Mouse (Mus musculus) midbrain, embryonic 12.5 days (tissue): ENCODE measurements around the gene Litaf. TPM values are rescaled to one million over a fixed set of nuclear protein-coding genes. Genes with fewer than 3 reads are reported as not detected.

Source experiments
- ATAC-seq: fragments of 200-750 bp; cut with Nextera tagmentation; 2 replicates; pipeline ENCODE4 v1.8.0; 2017; ENCODE audit warnings: low read depth, moderate TSS enrichment, moderate library complexity; ENCODE audit not compliant: low FRiP score
- H3K27ac ChIP-seq: fragments of 300-500 bp; sonication (generic); replicated peaks from 2 replicates; pipeline ENCODE4 v1.5.1; 2016; ENCODE audit warnings: mild to moderate bottlenecking
- H3K27me3 ChIP-seq: fragments of 300-500 bp; sonication (generic); 2 replicates; pipeline ENCODE4 v1.6.1; 2016; ENCODE audit warnings: mild to moderate bottlenecking
- H3K36me3 ChIP-seq: fragments of 300-500 bp; sonication (generic); 2 replicates; pipeline ENCODE4 v1.6.1; 2016
- H3K4me1 ChIP-seq: fragments of 300-500 bp; sonication (generic); 2 replicates; pipeline ENCODE4 v1.6.1; 2016
- H3K4me2 ChIP-seq: fragments of 300-500 bp; sonication (generic); replicated peaks from 2 replicates; pipeline ENCODE4 v1.6.1; 2016; ENCODE audit warnings: mild to moderate bottlenecking, moderate library complexity
- H3K4me3 ChIP-seq: fragments of 300-500 bp; sonication (generic); 2 replicates; pipeline ENCODE4 v1.5.1; 2016; ENCODE audit warnings: mild to moderate bottlenecking
- H3K9ac ChIP-seq: fragments of 300-500 bp; sonication (generic); replicated peaks from 2 replicates; pipeline ENCODE4 v1.6.1; 2016; ENCODE audit warnings: mild to moderate bottlenecking, moderate library complexity
- H3K9me3 ChIP-seq: fragments of 300-500 bp; sonication (generic); 2 replicates; pipeline ENCODE4 v1.6.1; 2016; ENCODE audit warnings: mild to moderate bottlenecking
- WGBS: fragments of 180-500 bp; shearing (Covaris S2); methylation state at CpG from one replicate; pipeline ENCODE4 v1.1.7; 2016; 5-methylcytosine and 5-hydroxymethylcytosine counted together
- microRNA-seq: library from miRNA; unstranded; fragments of <30 nt; microRNA quantifications from one replicate; pipeline ENCODE4, GENCODE M21; 2017
- polyA plus RNA-seq: library from polyadenylated mRNA; unstranded; fragments of >200 nt; fragmentation: Nextera tagmentation; extraction: Ambion mirVana; gene quantifications from 2 replicates; pipeline ENCODE4 v1.2.1, GENCODE M21; 2016

Litaf gene
- polyA plus RNA-seq, 1 experiment from 2014 or later: 42.4 TPM

- no peak for ATAC-seq
- no peaks in the 10 kb centered on the region for H3K27me3 ChIP-seq
- no peaks in the 10 kb centered on the region for H3K36me3 ChIP-seq
- WGBS: 92% methylated on average over 2 of the region's 2 CpGs
- no peak overlapping the region for H3K4me2 ChIP-seq
- H3K9ac ChIP-seq: no peak overlapping the region
- no peak overlapping the region for H3K4me3 ChIP-seq
- H3K9me3 ChIP-seq: no peaks in the 10 kb centered on the region
- H3K27ac ChIP-seq: no peak overlapping the region
- no peaks in the 10 kb centered on the region for H3K4me1 ChIP-seq
Observed at GRCm38 (mm10) chr16:10911061-10911460, 154.9 kb downstream of the Litaf start.

GRCm38 (mm10) chr16:10910541-10910940 lies 155.4 kb downstream of the Litaf start:
- Histone ChIP-seq H3K9me3 (no peaks in the 10 kb centered on the region), H3K36me3 (no peaks in the 10 kb centered on the region), H3K4me1 (no peaks in the 10 kb centered on the region), H3K9ac (no peak overlapping the region), H3K4me3 (no peak overlapping the region), H3K27ac (no peak overlapping the region), H3K27me3 (no peaks in the 10 kb centered on the region), H3K4me2 (no peak overlapping the region)
- WGBS: 83% methylated on average over 7 of the region's 7 CpGs
- no peak for ATAC-seq

Small RNA genes within 50 kb of the gene (microRNA-seq; reads per million reads assigned to microRNA genes)
- not detected for gene Gm26268

Other genes starting within 250 kb of the Litaf start
- 2.8 and 3.5 TPM in 2 replicates for gene Rmi2, start 231.1 kb downstream of the Litaf start, polyA plus RNA-seq
- gene Snn, start 5.2 kb downstream of the Litaf start, polyA plus RNA-seq: 106 and 113 TPM in 2 replicates
- 30.5 and 31.5 TPM in 2 replicates for gene Txndc11, start 68.5 kb upstream of the Litaf start, polyA plus RNA-seq
- 103 and 106 TPM in 2 replicates for gene Zc3h7a, start 110.2 kb upstream of the Litaf start, polyA plus RNA-seq
- gene Rsl1d1, start 137.2 kb upstream of the Litaf start, polyA plus RNA-seq: 205 and 209 TPM in 2 replicates
- 92.9 and 106 TPM in 2 replicates for gene Gspt1, start 188.2 kb upstream of the Litaf start, polyA plus RNA-seq
- gene Tnfrsf17, start 247.7 kb upstream of the Litaf start, polyA plus RNA-seq: not detected in 2 replicates